Mouse (Mus musculus): ENCODE data around the gene Slc44a1. TPM values are rescaled to one million over a fixed set of nuclear protein-coding genes. Genes with fewer than 3 reads are reported as not detected.

Slc44a1 gene
- polyA plus RNA-seq, 1 experiment from 2014 or later, result 37.3 TPM

DNA sequence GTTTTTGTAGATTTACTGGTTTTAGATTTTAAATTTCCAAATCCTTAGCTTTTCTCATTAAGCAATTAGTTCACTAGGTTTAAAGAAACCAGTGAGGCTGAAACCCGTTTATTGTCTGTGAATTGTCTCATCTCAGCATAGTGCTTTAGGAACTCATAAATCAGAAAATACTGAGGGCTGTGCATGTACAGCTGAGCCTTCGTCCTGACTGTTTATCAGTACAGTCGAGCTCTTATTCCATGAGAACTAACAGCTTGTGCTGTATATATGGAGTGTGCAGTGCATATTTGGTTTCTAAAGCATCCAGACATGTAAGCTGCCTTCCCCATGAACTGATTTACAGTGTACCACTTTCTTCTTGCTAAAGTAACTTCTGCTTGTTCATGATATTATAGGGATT, 217.8 kb downstream of the Slc44a1 start:
- Histone ChIP-seq H3K4me3 (no peak overlapping the region), H3K9ac (no peak overlapping the region), H3K4me2 (no peak overlapping the region), H3K4me1 (no peaks in the 10 kb centered on the region), H3K27me3 (no peaks in the 10 kb centered on the region), H3K9me3 (no peaks in the 10 kb centered on the region), H3K27ac (no peak overlapping the region), H3K36me3 (peaks cover 27% of the 10 kb centered on the region)
- no peak for ATAC-seq (ENCODE audit: insufficient number of reproducible peaks, insufficient read depth, low FRiP score, low TSS enrichment, low read depth)
- 87% methylated on average over 3 of the region's 3 CpGs for WGBS

DNA sequence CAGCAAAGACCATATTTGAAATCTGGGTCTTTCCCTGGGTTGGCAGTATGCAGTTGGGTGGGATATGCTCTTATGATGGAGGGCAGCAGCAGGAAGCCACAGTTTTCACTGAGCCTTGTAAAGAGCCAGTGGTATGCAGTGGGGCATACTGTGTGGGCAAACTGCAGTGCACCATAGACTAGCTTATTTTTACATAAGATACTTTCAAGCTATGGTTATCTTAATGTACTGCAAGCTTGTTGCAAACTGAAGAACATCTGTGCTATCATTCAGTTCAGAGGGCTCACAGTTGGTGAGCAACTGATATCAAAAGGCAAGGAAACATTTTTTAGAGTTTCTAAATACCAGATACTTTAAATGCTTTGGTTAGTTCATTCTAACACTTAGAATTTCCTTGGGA, 220.5 kb downstream of the Slc44a1 start:
- no peak overlapping the region for H3K9ac ChIP-seq
- H3K4me2 ChIP-seq, result no peak overlapping the region
- no peak overlapping the region for H3K4me3 ChIP-seq
- ATAC-seq (ENCODE audit: insufficient number of reproducible peaks, insufficient read depth, low FRiP score, low TSS enrichment, low read depth), result no peak
- no peaks in the 10 kb centered on the region for H3K4me1 ChIP-seq
- H3K27ac ChIP-seq, result no peak overlapping the region
- peaks cover 25% of the 10 kb centered on the region for H3K36me3 ChIP-seq
- H3K9me3 ChIP-seq, result no peaks in the 10 kb centered on the region
- H3K27me3 ChIP-seq, result no peaks in the 10 kb centered on the region

Other genes with a start within 250 kb of the Slc44a1 start
- 18.8 and 21.0 TPM in 2 replicates for gene Fsd1l, start 191.1 kb downstream of the Slc44a1 start, polyA plus RNA-seq (2015; fragmentation: Nextera tagmentation; extraction: Ambion mirVana)